Mouse (Mus musculus) left cerebral cortex, postnatal 4 days (tissue): Measurements from ENCODE around the gene Plcxd2. TPM values are rescaled to one million over a fixed set of nuclear protein-coding genes. Genes with fewer than 3 reads are reported as not detected.
A peak's percentile ranks its signal among the peaks of the same experiment; 100 is the strongest.

ENCODE experiments used
- DNase-seq: peaks from one replicate; pipeline ENCODE4 v3.0.0-alpha.2; 2022
- intact Hi-C: fragments of 180-260 bp; cut with DNase I; formaldehyde crosslinking; loops from one replicate; pipeline ENCODE4 v1.15.1; 2025
- total RNA-seq, 2 experiments: library from RNA; stranded (reverse); gene quantifications; 2 replicates each; pipeline ENCODE4 v1.2.3; 2021

Plcxd2 gene
- total RNA-seq, result 10 to 100 TPM; 72.0 to 77.1 TPM

DNA sequence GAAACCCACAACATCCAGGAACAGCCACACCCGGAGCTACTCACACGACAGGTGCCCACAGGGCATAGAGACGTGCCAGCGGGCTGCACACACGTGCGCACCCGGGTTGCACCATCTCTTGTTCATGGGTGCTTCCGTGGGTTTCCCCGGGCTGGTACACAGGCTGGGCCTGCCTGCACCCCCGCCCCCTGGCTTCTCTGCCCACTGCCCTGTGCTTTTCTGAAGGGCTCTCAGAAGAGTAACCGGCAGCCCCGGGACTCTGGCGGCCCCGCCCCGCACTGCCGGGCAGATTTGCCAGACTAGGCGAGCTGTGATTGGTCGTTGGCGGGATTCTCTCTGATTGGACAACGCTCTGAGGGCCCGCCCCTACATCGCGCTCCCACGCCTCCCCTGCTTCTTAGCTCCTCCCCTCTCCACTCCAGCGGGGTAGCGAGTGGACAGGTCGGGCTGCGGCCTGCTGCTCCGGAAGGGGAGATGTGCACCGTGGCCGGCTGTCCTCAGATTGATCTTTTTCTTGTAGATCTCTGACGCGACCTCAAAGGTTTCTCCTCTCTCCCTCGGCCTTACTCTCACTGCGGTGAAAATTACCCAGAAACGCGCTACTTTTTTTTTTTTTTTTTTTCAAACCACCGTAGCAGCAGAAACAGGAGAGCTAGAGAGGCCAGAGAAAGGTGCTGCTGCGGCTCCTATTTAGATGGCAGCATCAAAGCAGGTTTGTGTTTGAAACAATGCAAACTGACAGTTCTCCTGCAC lies at the start of gene Plcxd2:
TSS of gene Plcxd2 (minus strand) at position 66 of the 753 bp plus-strand sequence.
- DNase-seq, result peak; percentile 96
- intact Hi-C loops, result no loop called here

DNA sequence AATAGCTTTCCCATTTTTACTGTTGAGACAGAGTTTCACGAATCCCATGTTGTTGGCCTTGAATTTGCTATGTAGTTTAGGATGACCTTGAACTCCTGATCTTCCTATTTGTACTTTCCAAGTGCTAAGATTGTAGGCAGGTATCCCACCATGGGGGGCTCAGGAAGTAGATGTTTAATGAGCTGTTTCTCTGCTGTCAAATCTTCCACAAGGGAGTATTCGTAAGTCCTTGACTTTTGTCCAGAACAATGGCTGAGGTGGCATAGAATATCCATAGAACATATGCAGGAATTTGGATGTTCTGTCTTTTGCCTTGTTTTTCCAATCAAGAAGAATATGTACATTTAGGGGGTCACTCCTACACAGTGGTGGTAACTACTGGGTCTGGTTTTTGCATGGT lies 36.9 kb upstream of the Plcxd2 start:
- DNase-seq, result no peak
- intact Hi-C loops, result no loop called here

DNA sequence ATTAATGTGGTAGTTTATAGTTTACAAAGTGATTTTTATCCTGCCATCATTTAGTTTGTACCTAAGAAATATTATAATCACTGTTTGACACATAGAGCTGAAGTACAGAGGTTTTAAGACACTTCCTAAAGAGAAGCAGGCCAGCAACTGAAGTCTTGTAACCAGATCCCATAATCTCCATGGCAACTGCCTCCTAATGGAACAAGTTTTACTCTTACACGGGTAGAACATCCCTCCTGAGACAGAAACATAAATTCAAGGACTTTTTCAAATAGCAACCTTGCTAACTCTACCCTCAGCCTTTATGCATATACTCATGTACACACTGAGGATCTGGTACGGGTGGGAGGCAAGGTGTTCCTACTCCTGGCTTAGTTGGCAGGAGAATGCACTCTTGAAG lies 26.2 kb upstream of the Plcxd2 start:
- no peak for DNase-seq
- intact Hi-C loops, result no loop called here

DNA sequence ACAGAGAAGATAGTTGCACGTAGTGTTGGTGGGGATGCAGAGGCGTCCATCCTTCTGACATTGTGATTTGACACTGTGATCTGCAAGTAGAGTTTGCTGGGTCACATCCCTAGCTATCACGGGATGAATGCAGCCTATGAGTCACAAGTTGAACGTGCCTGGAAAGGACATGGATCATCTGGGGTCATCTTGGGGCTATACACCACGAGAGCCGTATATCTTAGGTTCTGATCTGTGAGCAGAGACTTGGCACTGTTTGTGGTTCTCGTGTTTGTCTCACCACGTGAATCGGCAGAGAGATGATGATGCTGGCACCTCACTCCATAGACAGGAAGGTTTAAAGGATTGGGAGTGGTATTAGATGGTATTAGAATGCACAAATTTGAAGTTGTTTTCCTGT lies 23.9 kb upstream of the Plcxd2 start:
- DNase-seq, result no peak
- intact Hi-C loops, result no loop called here

DNA sequence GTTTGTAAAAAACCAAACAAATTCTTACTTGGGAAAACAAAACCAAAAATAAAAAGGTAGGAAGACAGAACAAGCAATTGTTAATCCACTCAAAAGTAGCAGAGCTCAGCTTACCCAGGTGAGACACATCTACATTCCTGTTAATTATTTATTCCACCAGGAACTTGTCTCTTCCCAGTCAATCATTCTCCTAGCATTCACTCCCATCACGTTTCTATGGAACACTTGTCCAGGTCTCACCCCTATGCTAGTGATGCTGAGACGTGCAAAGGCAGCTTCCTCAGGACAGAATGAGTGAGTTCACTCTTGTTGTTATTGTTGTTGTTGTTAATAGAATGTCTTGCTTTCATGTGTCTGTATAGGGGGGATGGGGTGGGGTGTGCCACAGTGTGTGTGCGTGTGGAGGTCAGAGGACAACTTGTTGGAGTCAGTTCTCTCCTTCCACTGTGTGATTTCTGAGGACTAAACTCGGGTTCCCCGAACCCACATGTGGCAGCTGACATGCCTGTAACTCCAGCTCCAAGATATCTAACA lies 13.0 kb upstream of the Plcxd2 start:
- intact Hi-C loops, result loop anchor here (5.0 kb wide), 1 partner anchor 261 kb away; no protein-coding TSS in a partner anchor
- no peak for DNase-seq

DNA sequence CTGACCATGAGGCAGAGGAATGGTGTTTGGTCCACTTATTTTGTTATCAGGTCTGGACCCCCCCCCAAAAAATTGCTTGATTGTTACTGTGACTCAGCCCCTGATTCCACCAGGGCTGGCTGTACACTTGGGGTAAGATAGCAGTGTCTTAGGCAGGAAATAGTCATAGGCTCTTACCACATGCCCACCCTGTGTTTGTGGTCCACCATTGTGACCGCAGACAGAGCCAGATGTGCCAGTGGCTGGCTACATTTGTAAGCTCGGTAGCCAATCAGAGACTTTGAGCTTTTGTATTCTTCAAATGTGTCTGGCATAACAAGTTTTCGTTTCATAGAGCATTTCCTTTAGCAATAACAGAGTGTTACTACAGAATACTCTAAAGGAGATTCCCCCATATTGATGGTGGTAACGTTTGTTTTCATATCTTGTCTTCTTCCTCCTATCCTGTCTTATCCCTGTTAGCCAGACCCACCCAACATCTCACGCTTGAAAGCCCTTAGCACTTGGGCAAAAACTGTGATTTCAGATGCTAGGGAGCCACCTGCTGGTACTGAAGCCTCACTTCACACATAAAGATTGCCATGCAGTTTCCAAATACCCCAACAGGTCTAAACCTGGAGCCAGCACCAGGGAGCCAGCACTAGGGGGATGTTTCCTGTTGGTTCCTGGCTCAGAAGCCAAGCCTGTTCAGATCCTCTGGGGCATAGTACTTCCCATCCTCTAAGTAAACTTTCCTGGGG lies 12.3 kb upstream of the Plcxd2 start:
- DNase-seq, result peak; percentile 56
- intact Hi-C loops, result loop anchor here (5.0 kb wide), 1 partner anchor 260 kb away; no protein-coding TSS in a partner anchor

DNA sequence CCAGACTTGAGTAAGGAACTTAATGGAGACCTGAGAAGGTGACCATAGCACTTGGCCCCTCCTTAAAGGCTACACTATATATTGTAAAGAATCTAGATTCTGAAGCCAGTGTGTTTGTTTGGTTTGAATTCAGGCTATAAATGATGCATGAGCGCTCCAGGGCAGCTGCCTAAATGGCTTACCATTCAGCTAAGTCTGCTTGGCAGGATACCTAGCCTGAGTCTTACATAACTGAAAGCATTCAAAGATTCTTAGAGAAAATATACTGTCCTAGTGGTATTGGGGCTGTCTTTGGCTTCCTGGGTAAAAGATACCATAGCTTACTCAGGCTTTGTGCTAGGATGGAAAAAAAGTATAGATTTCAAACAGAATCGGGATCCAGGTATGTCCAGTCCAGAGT lies 11.3 kb upstream of the Plcxd2 start:
- intact Hi-C loops, result loop anchor here (5.0 kb wide), 1 partner anchor 259 kb away; no protein-coding TSS in a partner anchor

DNA sequence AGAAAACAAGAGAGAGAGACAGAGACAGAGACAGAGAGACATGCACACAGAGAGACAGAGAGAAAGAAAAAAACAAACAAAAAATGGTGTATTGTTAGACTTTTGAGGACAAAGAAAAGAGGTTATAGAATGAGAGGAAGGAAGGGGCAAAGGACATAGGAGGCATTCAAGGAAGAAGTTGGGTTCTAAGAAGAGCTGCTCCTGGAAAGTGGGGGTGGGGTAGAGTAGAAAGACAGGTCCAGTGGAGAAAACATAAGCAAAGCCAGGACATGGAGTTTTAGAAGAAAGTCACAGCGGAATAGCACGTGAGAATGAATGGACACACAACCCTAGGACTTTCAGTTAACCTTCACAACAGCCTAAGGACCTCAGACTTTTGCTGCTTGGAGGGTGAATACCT lies 10.4 kb upstream of the Plcxd2 start:
- intact Hi-C loops, result loop anchor here (5.0 kb wide), 1 partner anchor 258 kb away; no protein-coding TSS in a partner anchor

More for the DNA sequence above, 11.3 kb upstream of the Plcxd2 start:
- DNase-seq, result no peak

DNA sequence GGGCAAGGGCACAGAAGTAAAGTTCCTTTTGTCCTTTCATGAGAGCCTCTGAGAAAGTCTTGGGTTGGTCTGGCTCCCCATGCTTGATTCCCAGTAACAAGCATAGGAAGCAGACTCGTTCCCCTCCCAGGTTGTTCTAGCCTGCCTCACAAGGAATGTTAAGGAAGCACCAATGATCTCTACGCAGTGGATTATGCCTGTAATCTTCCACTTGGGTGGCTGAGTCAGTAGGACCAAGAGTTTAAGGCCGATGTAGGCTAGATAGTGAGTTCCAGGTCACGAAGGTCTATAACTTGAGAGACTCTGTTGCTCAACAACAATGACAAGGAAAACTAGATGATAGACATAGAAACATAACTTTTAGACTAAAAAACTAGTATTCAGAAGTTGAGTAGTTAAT lies 9.8 kb upstream of the Plcxd2 start:
- intact Hi-C loops, result loop anchor here (5.0 kb wide), 1 partner anchor 257 kb away; no protein-coding TSS in a partner anchor
- DNase-seq, result no peak

More for the DNA sequence above, 10.4 kb upstream of the Plcxd2 start:
- no peak for DNase-seq

DNA sequence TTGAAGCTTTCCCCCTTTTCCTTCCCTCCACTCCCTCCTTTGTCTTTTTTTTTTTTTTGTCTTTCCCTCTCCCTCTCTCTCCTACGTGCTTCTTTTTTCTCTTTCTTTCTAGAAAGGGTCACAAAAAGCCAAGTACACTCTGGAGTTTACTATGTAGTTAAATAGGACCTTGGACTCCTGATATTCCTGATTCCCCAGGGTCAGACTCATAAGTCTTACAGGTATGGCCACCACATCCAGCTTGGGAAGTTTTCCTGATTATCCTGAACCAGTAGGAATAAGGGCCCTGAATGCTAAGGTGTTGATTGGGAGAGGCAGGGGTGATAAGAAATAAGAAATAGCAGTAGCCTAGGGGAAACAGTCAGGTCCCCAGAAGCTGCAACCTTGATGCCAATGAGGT lies 9.3 kb upstream of the Plcxd2 start:
- intact Hi-C loops, result no loop called here
- DNase-seq, result no peak

DNA sequence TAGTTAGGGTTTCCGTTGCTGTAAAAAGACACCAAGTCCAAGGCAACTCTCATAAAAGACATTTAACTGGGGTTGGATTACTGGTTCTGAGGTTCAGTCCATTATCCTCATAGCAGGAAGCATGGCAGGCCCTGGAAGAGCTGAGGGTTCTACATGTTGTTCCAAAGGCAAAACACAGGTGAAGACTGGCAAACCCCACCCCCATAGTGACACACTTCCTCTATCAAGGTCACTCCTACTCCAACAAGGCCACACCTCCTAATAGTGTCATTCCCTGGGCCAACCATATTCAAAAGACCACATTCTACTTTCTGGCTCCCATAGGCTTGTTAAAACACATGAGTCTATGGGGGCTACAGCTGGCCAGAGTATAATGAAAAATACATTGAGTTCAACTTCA lies 1.7 kb upstream of the Plcxd2 start:
- no peak for DNase-seq
- intact Hi-C loops, result no loop called here

DNA sequence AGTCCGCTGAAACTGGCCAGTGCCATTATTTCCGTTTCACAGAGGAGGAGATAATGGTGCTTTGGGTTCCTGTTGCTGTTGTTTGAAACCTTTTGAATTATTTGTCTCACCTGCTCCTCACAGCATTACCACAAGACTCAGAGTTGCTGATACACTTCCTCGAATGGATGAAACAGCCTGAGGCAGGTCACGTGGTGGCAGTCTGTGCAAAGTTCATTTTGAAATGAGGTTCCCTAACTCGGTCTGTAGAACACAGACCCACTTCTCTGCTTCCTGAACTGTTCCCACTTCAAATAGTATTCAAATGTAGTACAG lies 845 bp upstream of the Plcxd2 start:
- intact Hi-C loops, result no loop called here
- no peak for DNase-seq

DNA sequence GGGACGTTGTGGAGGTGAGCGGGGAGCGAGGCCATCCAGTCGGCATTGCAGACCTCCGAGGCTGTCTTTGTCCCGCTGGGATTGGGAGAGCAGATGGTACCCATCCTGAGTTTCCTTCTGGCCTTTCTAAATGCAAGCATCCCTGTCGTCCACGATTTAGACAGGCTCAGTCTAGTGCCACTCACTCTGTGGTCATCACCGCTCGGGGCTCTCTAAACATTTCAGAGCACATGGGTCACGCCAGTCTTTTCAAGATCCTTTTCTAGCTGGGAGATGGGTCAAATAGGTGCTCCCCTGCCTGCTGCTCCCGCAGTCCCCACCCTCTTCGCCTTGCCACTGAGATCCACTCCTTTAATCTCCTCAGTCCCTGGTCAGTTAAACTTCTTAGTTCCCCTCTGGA lies 301 bp downstream of the Plcxd2 start:
- intact Hi-C loops, result no loop called here
- DNase-seq, result peak; percentile 43

DNA sequence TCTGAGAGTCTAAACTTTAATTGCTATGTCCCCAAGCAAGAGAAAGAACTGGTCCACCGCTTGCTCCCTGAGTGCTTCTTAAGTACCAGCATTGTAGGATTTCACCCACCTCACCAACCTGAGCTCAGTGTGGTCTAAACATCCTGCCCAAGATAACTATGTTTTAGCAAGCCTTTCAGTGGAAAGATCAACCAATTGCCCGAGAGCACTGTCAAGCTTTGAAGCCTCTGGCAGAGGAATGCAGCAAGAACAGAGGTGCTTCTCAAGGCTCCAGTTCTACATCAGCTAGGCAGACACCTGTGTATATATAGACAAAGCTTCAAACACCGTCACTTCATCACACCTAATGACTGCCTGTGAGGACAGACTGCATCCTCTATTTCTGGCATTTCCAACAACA lies 1.3 kb downstream of the Plcxd2 start:
- intact Hi-C loops, result no loop called here
- DNase-seq, result no peak

DNA sequence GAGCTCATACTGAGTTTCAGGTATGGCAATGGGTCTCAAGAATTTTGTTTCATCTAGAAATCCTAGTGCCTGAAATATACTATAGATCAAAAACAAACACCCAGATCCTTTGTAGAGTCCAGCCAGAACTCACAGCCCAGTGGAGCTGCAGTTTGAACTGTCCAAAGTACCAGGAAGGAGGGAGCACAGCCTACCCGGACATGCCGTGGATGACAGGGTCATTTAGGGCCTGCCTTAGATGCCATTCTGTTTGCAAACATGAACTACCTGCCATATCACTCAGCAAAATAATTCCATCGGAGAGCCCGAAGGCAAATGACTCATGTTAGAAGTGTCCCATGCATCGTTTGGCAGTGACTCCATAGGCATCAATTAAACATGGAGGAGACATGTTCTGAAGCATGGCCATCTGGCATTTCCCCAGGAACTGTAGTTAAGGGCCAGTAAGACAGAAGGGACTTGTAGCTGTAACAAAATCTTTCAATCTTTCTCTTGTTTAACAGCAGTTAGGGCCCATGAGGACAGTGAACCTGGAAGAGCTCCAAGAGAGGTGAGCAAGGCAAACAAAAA lies 1.9 kb downstream of the Plcxd2 start:
- DNase-seq, result peak; percentile 53
- intact Hi-C loops, result no loop called here

DNA sequence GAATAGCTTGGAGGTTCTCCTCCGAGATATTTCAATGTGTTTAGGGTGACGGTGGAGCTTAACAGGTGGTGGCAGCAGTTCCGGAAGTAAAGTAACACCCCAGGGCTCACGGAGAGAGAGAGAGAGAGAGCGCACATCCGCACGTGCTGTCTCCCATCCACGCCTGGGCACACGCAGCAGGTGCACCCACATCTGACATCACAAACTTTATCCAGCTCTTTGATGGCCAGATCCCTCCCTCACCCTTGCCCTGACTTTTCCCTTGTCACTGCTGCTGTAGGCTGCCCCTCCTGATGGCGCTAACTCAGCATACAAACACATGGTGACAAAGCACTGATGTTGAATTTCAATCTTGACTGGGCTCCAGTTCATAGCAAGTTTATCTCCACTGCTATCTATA lies 3.8 kb downstream of the Plcxd2 start:
- DNase-seq, result no peak
- intact Hi-C loops, result no loop called here

DNA sequence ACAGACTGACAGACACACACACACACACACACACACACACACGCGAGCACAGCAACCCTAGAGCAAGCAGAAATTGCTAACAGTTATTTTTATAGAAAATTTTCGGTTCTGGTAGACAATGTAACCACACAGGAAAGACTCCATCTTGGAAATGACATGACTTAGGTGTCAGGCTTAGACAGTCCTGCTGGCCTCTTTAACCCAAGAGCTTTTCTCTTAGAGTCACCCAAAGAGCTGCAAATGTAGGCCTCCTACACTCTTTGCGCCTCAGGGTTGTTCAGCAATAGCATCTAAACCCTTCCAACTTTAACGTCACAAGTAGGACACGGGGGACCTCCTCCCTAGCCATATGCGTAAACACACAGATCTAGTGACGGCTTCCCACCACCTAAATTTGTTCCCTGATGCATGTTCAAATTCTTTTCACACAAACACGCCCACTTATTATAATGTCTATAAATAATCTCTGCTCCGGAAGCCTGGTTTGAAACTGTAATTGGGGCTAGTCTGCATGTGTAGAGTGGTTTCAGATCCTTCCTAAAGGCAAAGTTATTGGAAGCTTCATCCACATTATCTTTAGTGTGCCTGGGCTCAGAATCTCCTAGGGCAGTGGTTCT lies 8.4 kb downstream of the Plcxd2 start:
- intact Hi-C loops, result no loop called here
- DNase-seq, result no peak

DNA sequence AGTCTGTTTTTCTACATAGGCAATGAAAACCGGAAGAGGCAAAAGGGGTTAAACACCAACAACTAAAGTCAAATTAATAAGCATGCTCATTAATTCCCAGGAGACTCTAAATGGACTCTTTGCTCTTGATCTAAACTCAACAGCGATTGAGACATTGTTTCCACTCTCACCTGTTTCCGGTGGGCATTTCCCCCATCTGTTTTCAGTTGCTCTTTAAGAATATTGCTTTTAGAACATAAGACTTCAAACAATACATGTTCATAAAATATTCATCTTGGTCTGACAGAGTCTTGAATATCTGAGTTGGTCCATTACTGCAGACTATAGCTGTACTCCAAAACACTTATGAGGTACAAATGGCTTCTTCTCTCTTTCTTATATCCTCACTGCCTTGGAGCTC lies 9.0 kb downstream of the Plcxd2 start:
- intact Hi-C loops, result no loop called here
- DNase-seq, result no peak

DNA sequence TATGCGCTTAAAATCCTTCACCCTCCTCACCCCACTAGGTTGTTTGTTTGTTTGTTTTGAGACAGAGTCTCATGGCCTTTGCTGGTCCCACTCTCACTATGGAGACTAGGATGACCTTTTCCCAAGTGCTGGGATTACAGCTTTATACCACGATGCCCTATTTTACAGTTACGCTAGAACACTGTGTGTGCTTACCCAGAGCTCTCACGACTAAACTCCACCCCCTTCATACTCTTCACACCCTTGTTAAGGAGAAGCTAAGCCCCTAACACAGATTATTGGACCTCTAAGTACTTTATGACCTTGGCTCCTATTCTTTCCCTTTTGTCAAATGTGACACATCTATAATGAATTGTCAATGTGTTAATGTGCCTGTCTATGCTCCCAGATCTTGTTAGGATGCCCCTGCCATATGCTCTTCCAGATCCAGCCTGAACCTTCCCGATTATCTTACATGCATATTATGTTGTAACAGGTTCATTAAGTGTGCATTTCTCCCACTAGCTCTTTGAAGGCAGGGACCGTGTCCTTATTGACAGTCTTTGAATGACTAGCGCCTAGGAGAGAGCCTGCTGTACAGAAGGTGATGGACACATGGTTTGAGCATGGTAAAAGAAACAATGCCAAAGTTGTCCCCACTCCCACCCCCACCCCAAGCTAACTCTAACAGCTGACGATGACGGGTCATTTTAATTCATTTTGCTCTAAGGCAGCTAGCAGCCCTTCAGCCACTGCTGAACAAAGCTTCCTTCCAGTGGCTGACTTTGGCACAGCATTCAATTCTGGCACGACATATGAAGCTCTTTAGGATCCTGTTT lies 10.4 kb downstream of the Plcxd2 start:
- DNase-seq, result peak; percentile 25
- intact Hi-C loops, result no loop called here

DNA sequence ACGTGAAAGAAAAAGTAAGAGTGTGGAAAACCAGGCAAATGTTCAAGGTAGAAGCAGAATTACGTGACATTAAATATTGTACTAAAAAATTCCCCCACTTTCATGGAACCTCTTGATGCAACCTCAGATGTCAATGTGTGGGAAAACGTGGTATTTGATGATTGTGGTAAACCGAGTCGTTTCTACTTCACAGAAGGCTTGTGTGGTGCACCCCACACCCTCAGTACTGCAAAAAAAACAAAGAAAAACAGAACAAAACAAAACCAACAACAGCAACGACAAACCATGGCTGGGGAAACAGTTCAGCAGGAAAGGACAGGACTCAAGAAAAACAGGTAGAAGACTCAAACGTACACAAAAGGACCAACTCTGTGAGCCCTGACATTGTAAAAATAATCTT lies 11.8 kb downstream of the Plcxd2 start:
- DNase-seq, result no peak
- intact Hi-C loops, result no loop called here
